Mouse (Mus musculus) MN1 (cell line): Measurements from ENCODE around the gene Hnrnpdl.

ENCODE experiments used
- DNase-seq: peaks from one replicate; pipeline ENCODE4 v3.0.0-alpha.2; 2016; ENCODE audit warnings: low spot score

Gene Hnrnpdl

GRCm38 (mm10) chr5:100039602-100040142, at the start of gene Hnrnpdl, which contains the start of gene Enoph1:
TSS of gene Hnrnpdl (minus strand) at chr5:100039664.
TSS of gene Enoph1 (plus strand) at chr5:100039985.
- DNase-seq, result peak; percentile 95

- peak; percentile 66 for DNase-seq
Observed at GRCm38 (mm10) chr5:100085097-100085496, 45.6 kb upstream of the Hnrnpdl start.

DNA sequence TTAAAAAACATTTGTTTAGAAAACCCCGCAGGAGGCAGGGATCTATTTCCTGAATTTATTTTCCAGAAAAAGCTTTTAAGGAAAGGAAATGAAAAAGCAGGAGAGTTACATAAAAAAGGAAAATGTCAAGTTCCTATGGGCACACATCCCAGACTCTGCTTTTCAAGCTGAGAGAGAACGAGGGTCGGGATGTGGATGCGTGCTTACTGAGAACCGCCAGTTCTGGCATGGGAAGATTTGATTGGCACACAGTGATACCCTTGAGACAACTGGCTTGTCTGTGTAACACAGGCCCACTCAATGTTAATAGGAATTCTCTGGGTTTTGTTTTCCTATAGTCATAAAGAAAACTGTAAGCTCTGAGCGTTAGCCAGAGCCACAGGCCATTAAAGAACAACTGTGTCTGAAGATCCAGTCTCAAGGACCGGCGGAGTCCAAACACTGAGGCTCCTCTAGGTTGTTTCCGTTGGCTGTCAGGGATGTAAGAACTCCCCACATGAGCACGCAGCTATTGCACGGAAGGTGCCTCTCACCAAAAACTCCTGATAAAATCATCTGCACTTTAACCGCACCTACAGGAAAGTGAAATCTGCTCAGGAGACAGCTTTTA, 44.6 kb upstream of the Hnrnpdl start:
- DNase-seq, result no peak

DNA sequence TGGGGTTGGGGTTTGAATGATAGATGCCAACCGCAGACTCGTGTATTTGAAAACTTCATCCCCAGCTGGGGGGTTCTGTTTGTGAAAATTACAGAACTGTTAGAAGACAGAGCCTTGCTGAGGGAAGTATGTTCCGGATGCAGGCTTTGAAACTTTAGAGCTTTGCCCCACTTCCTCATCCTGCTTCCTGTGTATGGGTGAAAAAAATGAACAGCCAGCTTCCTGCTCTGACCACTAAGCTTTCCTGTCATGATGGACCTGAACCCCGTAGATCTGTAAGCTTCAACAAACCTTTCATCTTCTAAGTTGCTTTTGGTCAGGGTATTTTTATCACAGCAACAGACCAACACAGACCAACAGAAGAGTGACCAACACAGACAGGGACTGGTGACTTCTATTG, 42.5 kb upstream of the Hnrnpdl start:
- DNase-seq, result no peak

- DNase-seq, result no peak
Observed at GRCm38 (mm10) chr5:100079931-100080275, 40.4 kb upstream of the Hnrnpdl start.

GRCm38 (mm10) chr5:100079040-100079930, 39.8 kb upstream of the Hnrnpdl start:
- no peak for DNase-seq

DNA sequence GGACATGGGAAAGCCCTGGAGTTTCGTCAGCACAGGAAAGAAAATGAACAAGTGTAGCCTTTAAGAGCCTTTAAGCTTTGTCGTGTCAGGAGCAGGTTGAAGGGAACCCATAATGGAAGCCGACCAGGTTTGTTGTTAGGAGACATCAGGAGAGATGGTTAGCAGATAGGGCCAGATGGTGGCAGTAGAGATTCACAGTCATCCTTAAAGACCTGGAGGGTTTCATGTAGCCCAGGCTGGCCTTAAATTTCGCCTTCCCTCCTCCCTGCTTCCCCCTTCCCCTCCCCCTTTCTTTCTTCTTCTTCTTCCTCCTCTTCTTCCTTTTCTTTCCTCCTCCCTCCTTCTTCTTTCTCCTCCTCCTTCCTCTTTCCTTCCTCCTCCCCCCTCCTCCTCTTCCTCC, 35.1 kb upstream of the Hnrnpdl start:
- DNase-seq, result peak; percentile 53

- DNase-seq, result no peak
Observed at GRCm38 (mm10) chr5:100072557-100072956, 33.1 kb upstream of the Hnrnpdl start.

DNA sequence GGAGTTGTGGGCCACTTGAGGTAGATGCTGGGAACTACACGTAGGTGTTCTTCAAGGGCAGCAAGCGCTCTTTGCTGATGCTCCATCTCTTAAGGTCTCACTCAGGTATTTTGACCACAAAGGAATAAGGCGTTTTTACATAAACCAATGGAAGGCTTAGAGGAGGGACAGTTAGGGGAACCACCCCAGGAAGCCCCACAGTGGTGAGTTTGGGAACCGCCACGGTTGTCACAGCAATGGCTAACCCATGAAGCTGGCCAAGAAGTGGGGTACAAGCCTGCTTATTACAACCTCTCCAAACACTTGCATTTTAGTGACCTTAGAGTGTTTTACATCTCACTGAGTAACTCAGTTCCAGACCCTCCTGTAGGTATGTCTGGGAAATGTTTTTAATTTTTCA, 32.1 kb upstream of the Hnrnpdl start:
- DNase-seq, result no peak

- peak; percentile 80 for DNase-seq
Observed at GRCm38 (mm10) chr5:100070255-100070654, 30.8 kb upstream of the Hnrnpdl start.

DNA sequence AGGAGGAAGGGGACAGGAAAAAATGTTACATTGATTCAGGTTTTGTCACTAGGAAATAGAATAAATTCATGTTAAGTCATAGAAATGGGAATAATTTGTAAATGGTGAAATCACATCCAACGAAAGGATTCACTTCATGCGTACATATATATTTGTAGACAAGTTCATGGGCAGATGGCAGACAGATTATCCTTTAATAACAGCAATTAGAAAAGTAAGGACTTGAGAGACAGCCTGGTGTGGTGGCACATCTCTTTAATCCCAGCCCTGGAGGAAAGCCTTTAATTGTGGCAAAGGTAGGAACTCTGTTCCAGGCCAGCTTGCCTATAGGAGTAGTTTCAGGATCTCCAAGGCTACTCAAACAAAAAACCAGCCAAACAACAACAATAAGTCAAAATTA, 30.1 kb upstream of the Hnrnpdl start:
- no peak for DNase-seq

DNA sequence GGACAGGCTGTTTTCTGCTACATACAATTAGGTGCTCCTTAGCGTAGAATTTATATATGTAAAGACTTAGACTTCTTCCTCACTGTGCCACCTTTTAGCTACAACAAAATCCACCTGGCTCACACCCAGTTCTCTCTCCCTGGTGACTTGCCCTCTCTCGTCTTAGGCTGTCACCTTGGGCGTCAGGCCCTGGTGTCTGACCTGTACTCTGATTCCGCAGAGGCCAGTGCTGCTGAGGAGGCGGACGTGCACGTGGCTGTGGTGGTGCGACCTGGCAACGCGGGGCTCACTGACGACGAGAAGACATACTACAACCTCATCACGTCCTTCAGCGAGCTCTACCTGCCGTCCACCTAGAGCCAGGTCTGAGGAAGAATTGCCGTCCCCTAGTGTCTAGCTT, 28.1 kb upstream of the Hnrnpdl start:
- no peak for DNase-seq

GRCm38 (mm10) chr5:100060876-100061275, 21.4 kb upstream of the Hnrnpdl start:
- DNase-seq, result no peak

- DNase-seq, result no peak
Observed at GRCm38 (mm10) chr5:100059326-100059725, 19.9 kb upstream of the Hnrnpdl start.

- DNase-seq, result no peak
Observed at GRCm38 (mm10) chr5:100058729-100059128, 19.3 kb upstream of the Hnrnpdl start.

- no peak for DNase-seq
Observed at GRCm38 (mm10) chr5:100057461-100058209, 18.2 kb upstream of the Hnrnpdl start.

- no peak for DNase-seq
Observed at GRCm38 (mm10) chr5:100055866-100056369, 16.5 kb upstream of the Hnrnpdl start.

DNA sequence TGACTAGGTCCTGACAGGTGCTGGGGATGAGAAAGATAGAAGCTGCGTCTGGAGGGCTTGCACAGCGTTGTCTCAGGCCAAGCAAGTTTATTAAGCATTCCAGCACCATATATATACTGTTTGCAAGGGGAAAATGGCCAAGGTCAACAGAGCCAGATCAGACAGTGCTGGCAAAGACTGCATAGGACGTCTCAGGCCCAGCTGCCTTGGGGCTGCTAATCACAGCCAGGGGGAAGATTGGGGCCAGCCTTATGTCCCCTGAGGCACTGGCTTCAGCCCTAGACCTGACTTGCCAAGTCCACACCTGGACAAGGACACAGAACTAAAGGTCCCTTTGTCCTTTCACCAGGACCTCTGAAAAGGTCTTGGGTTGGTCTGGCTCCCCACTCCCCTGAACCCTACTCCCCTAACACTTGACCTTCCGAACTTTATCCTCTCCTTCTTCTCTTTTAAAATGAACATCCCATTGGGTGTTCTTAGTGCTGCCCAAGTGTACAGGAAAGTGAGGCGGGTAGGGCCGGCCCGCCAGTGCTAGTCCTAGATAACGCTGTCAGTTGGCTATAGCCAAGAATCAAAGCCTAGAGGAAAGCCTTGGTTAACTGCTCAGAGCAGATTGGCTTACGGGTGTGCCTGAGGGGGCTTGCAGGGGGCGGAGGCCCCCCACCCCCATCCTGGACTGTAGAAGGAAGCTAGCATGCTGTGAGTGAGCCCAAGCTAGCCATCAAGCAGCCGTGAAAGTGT, 15.5 kb upstream of the Hnrnpdl start:
- no peak for DNase-seq

DNA sequence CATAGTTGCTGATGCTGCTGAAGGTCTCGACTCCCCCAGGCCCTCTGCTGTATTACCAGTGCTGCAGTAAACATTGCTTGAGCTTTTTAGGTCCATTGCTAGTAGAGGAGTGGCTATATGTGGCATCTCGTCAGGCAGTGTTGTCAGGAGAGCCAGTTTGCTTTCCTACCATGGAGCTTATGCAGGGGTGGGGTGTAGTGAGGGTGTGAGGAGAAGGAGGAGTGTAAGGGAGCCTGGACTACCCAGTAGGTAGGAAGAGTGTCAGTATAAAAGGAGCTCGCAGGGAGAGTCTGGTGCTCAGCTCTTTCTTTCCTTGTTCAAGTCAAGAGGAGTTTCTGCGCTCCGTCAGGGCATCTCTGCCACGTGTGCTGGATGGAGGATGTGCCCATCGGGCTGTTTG, 13.3 kb upstream of the Hnrnpdl start:
- DNase-seq, result no peak

DNA sequence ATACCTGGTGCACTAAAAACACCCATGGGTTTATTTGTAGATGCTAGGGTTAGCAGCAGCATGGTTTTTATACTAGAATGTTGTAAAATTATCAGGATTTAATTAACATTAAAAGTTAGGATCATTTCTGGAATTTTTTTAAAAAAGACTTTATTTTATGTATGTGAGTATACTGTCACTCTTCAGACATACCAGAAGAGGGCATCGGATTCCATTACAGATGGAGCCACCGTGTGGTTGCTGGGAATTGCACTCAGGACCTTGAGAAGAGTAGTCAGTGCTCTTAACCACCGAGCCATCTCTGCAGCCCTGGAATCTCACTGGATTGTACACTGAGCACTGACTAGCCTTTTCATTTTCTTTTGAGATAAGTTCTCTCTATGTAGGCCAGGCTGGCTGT, 10.4 kb upstream of the Hnrnpdl start:
- no peak for DNase-seq

DNA sequence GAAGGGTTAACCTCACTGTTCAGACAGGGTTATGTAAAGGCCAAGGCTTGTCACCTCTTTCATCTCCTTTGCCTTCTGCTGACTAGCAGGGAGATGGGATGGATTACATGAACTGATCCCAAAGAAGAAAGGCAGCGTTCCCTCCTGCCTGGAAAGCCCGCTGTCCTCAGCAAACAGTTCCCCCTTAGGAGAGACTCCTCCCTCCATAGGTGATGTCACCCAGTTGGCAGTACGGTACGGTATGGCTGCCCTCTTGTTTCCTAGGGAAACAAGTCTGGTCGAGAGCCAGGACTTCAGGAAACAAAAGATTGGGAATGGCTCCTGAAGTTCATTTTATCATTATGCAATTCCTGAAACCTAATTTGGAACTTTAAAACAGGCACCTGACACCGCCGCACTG, 8.4 kb upstream of the Hnrnpdl start:
- no peak for DNase-seq
